Mouse (Mus musculus): ENCODE measurements around the gene Mrc1. TPM values are rescaled to one million over a fixed set of nuclear protein-coding genes. Genes with fewer than 3 reads are reported as not detected.

The Mrc1 gene
- total and polyA plus RNA-seq, 3 experiments: 0.08 TPM; not detected in 2

GRCm38 (mm10) chr2:14272088-14272487 is 42.9 kb downstream of the Mrc1 start:
- Histone ChIP-seq H3K27ac (ENCODE audit: control insufficient read depth, low read depth, low read length) (no peak overlapping the region), H3K9ac (ENCODE audit: control insufficient read depth, low read depth, low read length, poor library complexity, severe bottlenecking) (no peak overlapping the region), H3K9me3 (replicated peaks; ENCODE audit: insufficient read depth, low read length) (no peaks in the 10 kb centered on the region), H3K79me2 (ENCODE audit: control insufficient read depth, insufficient read depth, low read length, poor library complexity) (no peaks in the 10 kb centered on the region), H3K27me3 (ENCODE audit: control insufficient read depth in 1 of 2, insufficient read depth in 2 of 2, low read length in 2 of 2) (no peaks in the 10 kb centered on the region; a peak in 1 of 4 replicates), H3K36me3 (ENCODE audit: control insufficient read depth in 1 of 2, insufficient read depth in 2 of 2, low read length in 2 of 2) (no peaks in the 10 kb centered on the region), H3K4me1 (ENCODE audit: control insufficient read depth in 1 of 2, insufficient read depth in 2 of 2, low read length in 2 of 2) (no peaks in the 10 kb centered on the region), H3K4me3 (ENCODE audit: control insufficient read depth in 1 of 2, insufficient read depth in 1 of 2, low read depth in 2 of 2, low read length in 2 of 2) (no peak overlapping the region)
- peak; percentile 8 for DNase-seq (ENCODE audit: low read depth, low spot score)
- TF ChIP-seq USF1 (IDR thresholded peaks at IDR 0.05; ENCODE audit: low read depth, low read length): no peak
- no peak for TF ChIP-seq ZC3H11A (IDR thresholded peaks at IDR 0.05; ENCODE audit: low read depth, low read length)
- no peak for TF ChIP-seq GABPA (IDR thresholded peaks at IDR 0.05; ENCODE audit: low read depth, low read length)
- no peak for TF ChIP-seq ZKSCAN1 (IDR thresholded peaks at IDR 0.05; ENCODE audit: low read depth, low read length)

GRCm38 (mm10) chr2:14275796-14276195 is 46.6 kb downstream of the Mrc1 start:
- no peak for DNase-seq (ENCODE audit: low read depth, low spot score)
- TF ChIP-seq CHD1 (IDR thresholded peaks at IDR 0.05; ENCODE audit: low read depth, low read length) (no peak), ZC3H11A (IDR thresholded peaks at IDR 0.05; ENCODE audit: low read depth, low read length) (no peak)
- Histone ChIP-seq H3K27ac (ENCODE audit: control insufficient read depth, low read depth, low read length) (no peak overlapping the region), H3K9ac (ENCODE audit: control insufficient read depth, low read depth, low read length, poor library complexity, severe bottlenecking) (no peak overlapping the region), H3K27me3 (ENCODE audit: control insufficient read depth in 1 of 2, insufficient read depth in 2 of 2, low read length in 2 of 2) (peaks cover 0 to 1% of the 10 kb centered on the region in 2 experiments; a peak in 2 of 4 replicates), H3K4me1 (ENCODE audit: control insufficient read depth in 1 of 2, insufficient read depth in 2 of 2, low read length in 2 of 2) (no peaks in the 10 kb centered on the region), H3K36me3 (ENCODE audit: control insufficient read depth in 1 of 2, insufficient read depth in 2 of 2, low read length in 2 of 2) (no peaks in the 10 kb centered on the region; a peak in 1 of 4 replicates), H3K4me3 (ENCODE audit: control insufficient read depth in 1 of 2, insufficient read depth in 1 of 2, low read depth in 2 of 2, low read length in 2 of 2) (no peak overlapping the region), H3K79me2 (ENCODE audit: control insufficient read depth, insufficient read depth, low read length, poor library complexity) (no peaks in the 10 kb centered on the region), H3K9me3 (replicated peaks; ENCODE audit: insufficient read depth, low read length) (no peaks in the 10 kb centered on the region)

- H3K27ac ChIP-seq (ENCODE audit: control insufficient read depth, low read depth, low read length): no peak overlapping the region
- no peaks in the 10 kb centered on the region for H3K79me2 ChIP-seq (ENCODE audit: control insufficient read depth, insufficient read depth, low read length, poor library complexity)
- no peaks in the 10 kb centered on the region; a peak in 1 of 4 replicates for H3K36me3 ChIP-seq (ENCODE audit: control insufficient read depth in 1 of 2, insufficient read depth in 2 of 2, low read length in 2 of 2)
- H3K9ac ChIP-seq (ENCODE audit: control insufficient read depth, low read depth, low read length, poor library complexity, severe bottlenecking): no peak overlapping the region
- no peak overlapping the region for H3K4me3 ChIP-seq (ENCODE audit: control insufficient read depth in 1 of 2, insufficient read depth in 1 of 2, low read depth in 2 of 2, low read length in 2 of 2)
- peaks cover 0 to 3% of the 10 kb centered on the region in 2 experiments; a peak in 3 of 4 replicates for H3K27me3 ChIP-seq (ENCODE audit: control insufficient read depth in 1 of 2, insufficient read depth in 2 of 2, low read length in 2 of 2)
- no peaks in the 10 kb centered on the region for H3K9me3 ChIP-seq (replicated peaks; ENCODE audit: insufficient read depth, low read length)
- DNase-seq (ENCODE audit: low read depth, low spot score): no peak
- no peaks in the 10 kb centered on the region for H3K4me1 ChIP-seq (ENCODE audit: control insufficient read depth in 1 of 2, insufficient read depth in 2 of 2, low read length in 2 of 2)
- TF ChIP-seq TBP (IDR thresholded peaks at IDR 0.05; ENCODE audit: low read depth, low read length) (no peak), ETS1 (IDR thresholded peaks at IDR 0.05; ENCODE audit: low read depth, low read length) (no peak), POLR2AphosphoS5 (IDR thresholded peaks at IDR 0.05; ENCODE audit: borderline replicate concordance, low read depth, low read length) (no peak), NELFE (IDR thresholded peaks at IDR 0.05; ENCODE audit: low read depth, low read length) (no peak), CTCF (IDR thresholded peaks at IDR 0.05 in 2 of 3, conservative IDR thresholded peaks at IDR 0.05 in 1 of 3; ENCODE audit: control insufficient read depth in 1 of 3, insufficient read depth in 1 of 3, low read depth in 2 of 3, low read length in 3 of 3, poor library complexity in 1 of 3, severe bottlenecking in 1 of 3) (no peak), KAT2A (conservative IDR thresholded peaks at IDR 0.05; ENCODE audit: low read depth, low read length) (no peak), NRF1 (IDR thresholded peaks at IDR 0.05; ENCODE audit: insufficient read depth, low read depth, low read length, poor library complexity, severe bottlenecking) (no peak), RAD21 (IDR thresholded peaks at IDR 0.05; ENCODE audit: low read depth, low read length) (no peak), ZC3H11A (IDR thresholded peaks at IDR 0.05; ENCODE audit: low read depth, low read length) (no peak), TCF12 (IDR thresholded peaks at IDR 0.05; ENCODE audit: low read depth, low read length) (no peak), ZKSCAN1 (IDR thresholded peaks at IDR 0.05; ENCODE audit: low read depth, low read length) (no peak), UBTF (IDR thresholded peaks at IDR 0.05; ENCODE audit: borderline replicate concordance, insufficient read depth, low read depth, low read length) (no peak), ZMIZ1 (IDR thresholded peaks at IDR 0.05; ENCODE audit: low read depth, low read length) (no peak), GABPA (IDR thresholded peaks at IDR 0.05; ENCODE audit: low read depth, low read length) (no peak), MYB (IDR thresholded peaks at IDR 0.05; ENCODE audit: low read depth, low read length) (no peak), MAFK (IDR thresholded peaks at IDR 0.05; ENCODE audit: borderline replicate concordance, low read depth, low read length) (no peak), SMC3 (IDR thresholded peaks at IDR 0.05; ENCODE audit: low read depth, low read length) (no peak), E2F4 (IDR thresholded peaks at IDR 0.05; ENCODE audit: borderline replicate concordance, low read depth, low read length) (no peak), USF2 (IDR thresholded peaks at IDR 0.05; ENCODE audit: borderline replicate concordance in 1 of 2, insufficient read depth in 1 of 2, low read depth in 1 of 2, low read length in 2 of 2) (no peak), RCOR1 (IDR thresholded peaks at IDR 0.05; ENCODE audit: low read depth, low read length) (no peak)
Measured at GRCm38 (mm10) chr2:14279256-14279655, 50.1 kb downstream of the Mrc1 start.

Measured in MEL (cell line).